Mouse (Mus musculus) stomach, embryonic 15.5 days (tissue): Measurements from ENCODE around the gene Atic. TPM values are rescaled to one million over a fixed set of nuclear protein-coding genes. Genes with fewer than 3 reads are reported as not detected.

Source experiments
- ATAC-seq: fragments of 200-750 bp; cut with Nextera tagmentation; 2 replicates; pipeline ENCODE4 v1.8.0; 2017; ENCODE audit warnings: low read depth, moderate number of reproducible peaks, moderate TSS enrichment; ENCODE audit not compliant: insufficient read depth, low FRiP score
- H3K27ac ChIP-seq: fragments of 300-500 bp; sonication (generic); 2 replicates; pipeline ENCODE4 v1.5.1; 2015; ENCODE audit warnings: mild to moderate bottlenecking, inconsistent platforms
- H3K27me3 ChIP-seq: fragments of 300-500 bp; sonication (generic); replicated peaks from 2 replicates; pipeline ENCODE4 v1.6.1; 2015; ENCODE audit warnings: inconsistent platforms
- H3K36me3 ChIP-seq: fragments of 300-500 bp; sonication (generic); 2 replicates; pipeline ENCODE4 v1.6.1; 2015; ENCODE audit warnings: inconsistent platforms
- H3K4me1 ChIP-seq: fragments of 300-500 bp; sonication (generic); 2 replicates; pipeline ENCODE4 v1.6.1; 2015; ENCODE audit warnings: inconsistent platforms
- H3K4me2 ChIP-seq: fragments of 300-500 bp; sonication (generic); 2 replicates; pipeline ENCODE4 v1.6.1; 2015; ENCODE audit warnings: mild to moderate bottlenecking, inconsistent platforms
- H3K4me3 ChIP-seq: fragments of 300-500 bp; sonication (generic); replicated peaks from 2 replicates; pipeline ENCODE4 v1.5.1; 2015; ENCODE audit warnings: inconsistent platforms
- H3K9ac ChIP-seq: fragments of 300-500 bp; sonication (generic); 2 replicates; pipeline ENCODE4 v1.6.1; 2015; ENCODE audit warnings: inconsistent platforms
- H3K9me3 ChIP-seq: fragments of 300-500 bp; sonication (generic); 2 replicates; pipeline ENCODE4 v1.6.1; 2016; ENCODE audit warnings: inconsistent platforms
- WGBS: fragments of 180-500 bp; shearing (Covaris S2); methylation state at CpG from one replicate; pipeline ENCODE4 v1.1.7; 2015; 5-methylcytosine and 5-hydroxymethylcytosine counted together
- polyA plus RNA-seq: library from polyadenylated mRNA; unstranded; fragments of >200 nt; fragmentation: Nextera tagmentation; extraction: Ambion mirVana; gene quantifications from 2 replicates; pipeline ENCODE4 v1.2.1, GENCODE M21; 2015

Atic gene
- polyA plus RNA-seq, 1 experiment from 2014 or later, result 77.6 TPM

DNA sequence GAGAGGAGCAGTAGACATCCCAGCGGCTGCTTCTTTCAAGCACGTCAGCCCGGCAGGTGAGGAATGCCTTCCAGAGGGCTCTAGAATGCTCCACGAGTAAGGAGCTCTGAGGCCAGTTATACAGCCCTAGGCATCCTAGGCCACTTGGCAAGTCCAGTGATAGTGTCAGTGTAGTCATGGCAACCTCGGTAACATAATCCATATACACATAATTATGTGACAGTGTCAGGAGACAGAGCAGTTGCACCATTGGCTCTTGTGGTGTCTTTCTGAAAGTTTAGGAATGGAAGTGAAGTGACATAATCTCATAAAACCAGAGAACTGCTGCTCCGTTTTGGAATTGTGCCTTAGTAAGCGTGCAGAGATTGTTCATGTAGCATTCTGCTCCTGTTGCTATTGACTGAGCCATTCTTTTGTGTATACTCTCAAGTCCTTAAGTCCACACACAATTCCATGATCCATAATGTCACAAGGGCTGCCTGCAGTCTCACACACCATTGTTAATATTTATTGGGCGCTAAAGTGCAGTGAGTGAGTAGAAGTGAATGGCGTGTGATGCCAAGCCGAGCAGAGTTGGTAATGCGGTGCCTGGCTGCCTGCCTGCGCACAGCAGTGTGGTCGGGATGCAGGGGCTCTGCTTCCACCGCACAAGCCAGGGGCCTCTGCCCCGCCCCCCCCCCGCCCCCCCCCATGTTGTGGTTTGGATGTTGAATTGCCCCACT lies 11.1 kb downstream of the Atic start:
- H3K36me3 ChIP-seq, result peaks cover 49% of the 10 kb centered on the region
- H3K27me3 ChIP-seq, result no peaks in the 10 kb centered on the region
- H3K4me1 ChIP-seq, result no peaks in the 10 kb centered on the region
- no peak overlapping the region for H3K27ac ChIP-seq
- no peak overlapping the region for H3K9ac ChIP-seq
- 79% methylated on average over 16 of the region's 16 CpGs for WGBS
- no peak overlapping the region for H3K4me3 ChIP-seq
- ATAC-seq, result no peak
- H3K9me3 ChIP-seq, result no peaks in the 10 kb centered on the region
- H3K4me2 ChIP-seq, result no peak overlapping the region

GRCm38 (mm10) chr1:71570116-71570515 lies 13.2 kb downstream of the Atic start:
- Histone ChIP-seq H3K4me2 (no peak overlapping the region), H3K9ac (no peak overlapping the region), H3K27ac (no peak overlapping the region), H3K9me3 (no peaks in the 10 kb centered on the region), H3K27me3 (no peaks in the 10 kb centered on the region), H3K36me3 (peaks cover 41% of the 10 kb centered on the region), H3K4me3 (no peak overlapping the region), H3K4me1 (no peaks in the 10 kb centered on the region)
- WGBS, result 95% methylated on average over 4 of the region's 4 CpGs
- ATAC-seq, result no peak

GRCm38 (mm10) chr1:71575987-71576386 lies 19.0 kb downstream of the Atic start:
- Histone ChIP-seq H3K27me3 (no peaks in the 10 kb centered on the region), H3K27ac (no peak overlapping the region), H3K4me3 (no peak overlapping the region), H3K4me2 (no peak overlapping the region), H3K9me3 (no peaks in the 10 kb centered on the region), H3K36me3 (peaks cover 54% of the 10 kb centered on the region), H3K9ac (no peak overlapping the region), H3K4me1 (no peaks in the 10 kb centered on the region)
- 91% methylated on average over 7 of the region's 7 CpGs for WGBS
- no peak for ATAC-seq

DNA sequence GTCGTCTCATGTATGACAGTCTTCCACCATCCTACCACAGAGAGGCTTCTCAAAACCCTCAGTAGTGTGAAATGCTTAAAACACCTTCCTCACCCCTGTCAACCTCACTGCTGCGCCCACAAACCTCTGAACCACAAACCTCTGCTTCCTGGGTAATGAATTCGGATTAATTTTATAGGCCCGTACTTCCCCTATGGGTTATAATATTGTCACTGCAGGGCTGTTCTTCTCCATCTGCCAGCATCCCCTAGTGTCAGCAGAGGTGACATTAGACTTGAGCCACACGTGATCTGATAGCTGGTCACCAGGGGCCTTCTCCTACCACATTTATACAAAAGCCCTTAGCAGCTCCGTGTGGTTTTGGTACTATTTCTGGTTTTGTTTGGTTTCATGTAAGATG lies 19.9 kb downstream of the Atic start:
- WGBS, result 93% methylated on average over 6 of the region's 6 CpGs
- H3K27ac ChIP-seq, result no peak overlapping the region
- no peak for ATAC-seq
- H3K36me3 ChIP-seq, result peaks cover 49% of the 10 kb centered on the region
- no peak overlapping the region for H3K9ac ChIP-seq
- no peaks in the 10 kb centered on the region for H3K27me3 ChIP-seq
- no peak overlapping the region for H3K4me2 ChIP-seq
- no peaks in the 10 kb centered on the region for H3K9me3 ChIP-seq
- no peaks in the 10 kb centered on the region for H3K4me1 ChIP-seq
- no peak overlapping the region for H3K4me3 ChIP-seq

- H3K4me1 ChIP-seq, result no peaks in the 10 kb centered on the region
- no peaks in the 10 kb centered on the region for H3K9me3 ChIP-seq
- H3K36me3 ChIP-seq, result peaks cover 39% of the 10 kb centered on the region
- no peaks in the 10 kb centered on the region for H3K27me3 ChIP-seq
- ATAC-seq, result no peak
- H3K4me3 ChIP-seq, result no peak overlapping the region
- no peak overlapping the region for H3K9ac ChIP-seq
- no peak overlapping the region for H3K27ac ChIP-seq
- no peak overlapping the region for H3K4me2 ChIP-seq
- 81% methylated on average over 4 of the region's 4 CpGs for WGBS
These were observed 22.6 kb downstream of the Atic start for GRCm38 (mm10) chr1:71579526-71579925.

GRCm38 (mm10) chr1:71580408-71580807 lies 23.5 kb downstream of the Atic start:
- no peak for ATAC-seq

DNA sequence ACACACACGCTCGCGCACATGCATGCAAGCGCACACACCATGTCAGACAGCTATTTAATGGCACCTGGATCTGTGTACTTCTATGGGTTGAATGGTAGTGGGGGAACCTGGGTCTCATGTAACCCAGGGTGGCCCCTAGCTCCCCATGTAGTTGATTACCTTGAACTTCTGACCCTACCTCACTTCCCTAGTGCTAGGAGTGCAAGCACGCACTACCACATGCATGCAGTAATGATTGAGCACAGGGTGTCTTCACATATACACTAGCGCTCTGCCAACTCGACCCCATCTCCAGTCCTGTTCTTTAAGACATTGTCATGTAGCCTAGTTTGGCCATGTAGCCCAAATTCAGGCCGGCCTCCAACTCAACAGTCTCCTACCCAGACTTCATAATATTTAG lies 26.4 kb downstream of the Atic start:
- Histone ChIP-seq H3K27ac (no peak overlapping the region), H3K4me3 (no peak overlapping the region), H3K36me3 (peaks cover 21% of the 10 kb centered on the region), H3K9ac (no peak overlapping the region), H3K9me3 (no peaks in the 10 kb centered on the region), H3K4me1 (no peaks in the 10 kb centered on the region), H3K4me2 (no peak overlapping the region), H3K27me3 (no peaks in the 10 kb centered on the region)
- no peak for ATAC-seq
- WGBS, result 90% methylated on average over 8 of the region's 8 CpGs

More at GRCm38 (mm10) chr1:71580408-71580807, 23.5 kb downstream of the Atic start:
- no peaks in the 10 kb centered on the region for H3K4me1 ChIP-seq
- no peak overlapping the region for H3K27ac ChIP-seq
- H3K4me2 ChIP-seq, result no peak overlapping the region
- no peaks in the 10 kb centered on the region for H3K27me3 ChIP-seq
- H3K9me3 ChIP-seq, result no peaks in the 10 kb centered on the region
- H3K4me3 ChIP-seq, result no peak overlapping the region
- no peak overlapping the region for H3K9ac ChIP-seq
- WGBS, result 91% methylated on average over 12 of the region's 12 CpGs
- H3K36me3 ChIP-seq, result peaks cover 39% of the 10 kb centered on the region

- Histone ChIP-seq H3K4me1 (no peaks in the 10 kb centered on the region), H3K9me3 (no peaks in the 10 kb centered on the region), H3K27me3 (no peaks in the 10 kb centered on the region), H3K4me2 (no peak overlapping the region), H3K36me3 (peaks cover 22% of the 10 kb centered on the region), H3K27ac (no peak overlapping the region), H3K9ac (no peak overlapping the region), H3K4me3 (no peak overlapping the region)
- WGBS, result 83% methylated on average over 7 of the region's 7 CpGs
- no peak for ATAC-seq
These were observed 26.9 kb downstream of the Atic start for GRCm38 (mm10) chr1:71583900-71584299.

GRCm38 (mm10) chr1:71586658-71587057 lies 29.7 kb downstream of the Atic start:
- H3K27ac ChIP-seq, result no peak overlapping the region
- no peaks in the 10 kb centered on the region for H3K4me1 ChIP-seq
- H3K9ac ChIP-seq, result no peak overlapping the region
- H3K36me3 ChIP-seq, result peaks cover 24% of the 10 kb centered on the region; the same call in 1 of the 2 replicates
- no peaks in the 10 kb centered on the region for H3K9me3 ChIP-seq
- H3K27me3 ChIP-seq, result no peaks in the 10 kb centered on the region
- WGBS, result 78% methylated on average over 7 of the region's 7 CpGs
- H3K4me2 ChIP-seq, result no peak overlapping the region
- ATAC-seq, result peak; percentile 66; the same call in 1 of the 2 replicates
- H3K4me3 ChIP-seq, result no peak overlapping the region

GRCm38 (mm10) chr1:71590038-71590437 lies 33.1 kb downstream of the Atic start:
- no peak overlapping the region for H3K4me3 ChIP-seq
- no peak overlapping the region for H3K4me2 ChIP-seq
- WGBS, result 90% methylated on average over 11 of the region's 11 CpGs
- peaks cover 32% of the 10 kb centered on the region for H3K36me3 ChIP-seq
- no peak for ATAC-seq
- no peaks in the 10 kb centered on the region for H3K4me1 ChIP-seq
- no peaks in the 10 kb centered on the region for H3K9me3 ChIP-seq
- no peak overlapping the region for H3K27ac ChIP-seq
- H3K9ac ChIP-seq, result no peak overlapping the region
- no peaks in the 10 kb centered on the region for H3K27me3 ChIP-seq

- Histone ChIP-seq H3K4me2 (no peak overlapping the region), H3K4me3 (no peak overlapping the region), H3K9ac (no peak overlapping the region), H3K36me3 (peaks cover 47% of the 10 kb centered on the region), H3K4me1 (no peaks in the 10 kb centered on the region), H3K27me3 (no peaks in the 10 kb centered on the region), H3K27ac (no peak overlapping the region), H3K9me3 (no peaks in the 10 kb centered on the region)
- 90% methylated on average over 9 of the region's 9 CpGs for WGBS
- ATAC-seq, result no peak
These were observed 36.2 kb downstream of the Atic start for GRCm38 (mm10) chr1:71593184-71593583.

GRCm38 (mm10) chr1:71594268-71594667 lies 37.3 kb downstream of the Atic start:
- H3K27me3 ChIP-seq, result no peaks in the 10 kb centered on the region
- ATAC-seq, result no peak
- peaks cover 52% of the 10 kb centered on the region for H3K36me3 ChIP-seq
- no peaks in the 10 kb centered on the region for H3K4me1 ChIP-seq
- H3K27ac ChIP-seq, result no peak overlapping the region
- WGBS, result 87% methylated on average over 2 of the region's 2 CpGs
- no peak overlapping the region for H3K4me3 ChIP-seq
- H3K9me3 ChIP-seq, result no peaks in the 10 kb centered on the region
- no peak overlapping the region for H3K9ac ChIP-seq
- no peak overlapping the region for H3K4me2 ChIP-seq

GRCm38 (mm10) chr1:71595365-71595764 lies 38.4 kb downstream of the Atic start:
- ATAC-seq, result no peak
- Histone ChIP-seq H3K4me2 (no peak overlapping the region), H3K9me3 (no peaks in the 10 kb centered on the region), H3K9ac (no peak overlapping the region), H3K27ac (no peak overlapping the region), H3K36me3 (peaks cover 54% of the 10 kb centered on the region), H3K4me3 (no peak overlapping the region), H3K4me1 (no peaks in the 10 kb centered on the region), H3K27me3 (no peaks in the 10 kb centered on the region)
- WGBS, result 85% methylated on average over 4 of the region's 4 CpGs
